Mouse (Mus musculus): ENCODE measurements at regions not wholly inside any gene's neighbourhood (a gene's known extent, or its start where the extent isn't known, plus 50 kb on each side); places are given as distances from the start of the nearest gene placed in this dataset.

DNA sequence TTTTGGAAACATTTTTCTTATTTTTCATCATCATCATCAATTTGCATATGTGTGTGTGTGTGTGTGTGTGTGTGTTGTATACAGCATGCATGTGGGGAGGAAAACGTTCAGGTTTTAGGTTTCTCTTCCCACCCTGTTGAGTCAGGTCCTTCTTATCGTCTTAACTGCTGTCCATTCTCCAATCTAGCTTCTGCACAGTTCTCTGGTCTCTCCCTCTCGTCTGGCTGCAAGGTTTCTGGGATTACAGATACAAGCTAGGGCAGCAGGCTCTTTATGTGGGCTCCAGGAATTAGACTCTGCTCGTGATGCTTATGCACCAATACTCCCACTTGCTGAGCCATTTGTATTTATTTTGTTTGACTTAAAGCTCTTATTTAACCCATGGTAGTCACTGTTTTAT is 226.6 kb upstream of the Cwc22 start:
- TF ChIP-seq CTCF (IDR thresholded peaks at IDR 0.05; ENCODE audit: extremely low read depth, insufficient read depth, insufficient read length, insufficient replicate concordance) (no peak), POLR2A (IDR thresholded peaks at IDR 0.05; ENCODE audit: low read depth, low read length) (no peak)

All from spleen, adult 2 months (tissue).